Mouse (Mus musculus) liver, embryonic 14.5 days (tissue): ENCODE data around the gene Spata13.

Experiments used
- CTCF ChIP-seq: IDR thresholded peaks from 2 replicates; pipeline ENCODE4 v1.5.1; 2016; ENCODE audit warnings: antibody characterized with exemption, low read depth, control low read depth
- EP300 ChIP-seq: IDR thresholded peaks from 2 replicates; pipeline ENCODE4 v1.6.1; 2016; ENCODE audit warnings: antibody characterized with exemption, low read depth

DNA sequence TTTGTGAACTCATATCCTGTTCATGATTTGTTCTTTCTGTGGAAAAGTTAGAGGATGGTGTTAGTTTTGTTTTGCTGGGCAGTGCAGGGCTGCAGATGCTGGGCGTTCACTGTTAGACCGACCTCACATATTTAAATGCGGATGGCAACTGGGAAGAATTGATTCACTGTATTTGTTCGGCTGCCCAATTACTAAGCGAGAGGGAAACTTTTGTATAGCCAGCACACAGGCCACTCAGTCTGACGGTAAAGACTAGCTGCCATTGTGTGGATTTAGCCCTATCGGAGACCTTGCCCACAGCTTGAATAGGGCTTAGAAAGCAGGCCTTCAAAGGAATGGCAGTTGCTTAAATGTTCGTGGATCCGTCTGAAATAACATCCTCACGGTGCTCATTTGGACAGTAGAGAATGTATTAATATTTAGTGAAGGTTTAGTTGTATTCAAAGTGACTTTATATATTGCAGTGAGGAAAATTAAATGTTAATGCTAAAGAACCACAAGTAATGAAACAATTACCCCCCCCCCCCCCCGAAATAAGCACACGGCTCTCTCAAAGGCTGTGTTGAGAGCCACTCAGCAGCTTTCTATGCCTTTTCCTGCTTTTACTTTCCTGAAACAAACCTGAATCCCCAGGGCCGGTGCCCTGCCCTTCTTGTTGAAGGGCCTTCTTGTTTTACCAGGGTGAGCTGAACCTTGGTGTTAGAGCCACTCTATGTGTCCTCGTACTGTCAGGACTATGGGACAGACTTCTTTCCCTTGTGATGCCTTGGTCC lies 9.5 kb downstream of the Spata13 start:
- TF ChIP-seq EP300 (no peak), CTCF (no peak)
